Mouse (Mus musculus): ENCODE data around the gene Daam1.

DNA sequence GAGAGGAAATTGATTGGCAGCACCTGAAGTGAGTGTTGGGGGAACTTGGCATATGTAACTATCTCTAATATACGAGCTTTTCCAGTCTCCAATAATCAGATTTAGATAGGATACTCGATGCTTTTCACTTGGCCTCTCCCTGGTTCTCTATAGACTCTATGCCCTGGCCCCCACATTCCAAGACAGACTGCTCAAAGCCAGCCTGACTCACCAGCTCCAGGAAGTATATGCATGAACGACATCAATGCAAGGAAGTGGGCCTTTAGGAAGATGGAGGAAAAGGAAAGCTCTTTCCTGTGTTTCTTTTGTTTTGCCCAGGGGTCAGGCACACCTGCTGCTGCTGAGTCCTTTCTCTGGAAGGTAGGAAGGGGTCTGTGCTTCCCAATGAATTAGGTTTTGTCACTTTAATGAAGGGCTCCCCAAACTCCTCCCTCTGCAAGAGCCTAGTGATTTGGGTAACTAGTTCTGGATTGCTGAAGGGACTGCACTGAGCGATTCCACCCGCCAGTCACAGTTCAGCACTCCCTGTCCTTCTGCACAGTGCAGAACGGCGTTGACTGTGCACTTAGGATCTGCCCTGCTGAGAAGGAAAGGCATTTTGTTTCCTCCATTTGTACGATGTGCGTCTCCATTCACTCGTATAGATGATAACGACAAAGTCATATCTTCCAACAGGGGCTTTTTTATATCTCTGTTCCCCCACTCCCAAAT lies 95.3 kb downstream of the Daam1 start:
- TF ChIP-seq CTCF (IDR thresholded peaks at IDR 0.05; ENCODE audit: extremely low read depth, insufficient read depth, low read length): no peak
- TF ChIP-seq POLR2A (IDR thresholded peaks at IDR 0.05; ENCODE audit: extremely low read depth, insufficient read depth, low read length): no peak

Data from cortical plate, adult 2 months (tissue).